Mouse (Mus musculus) adrenal gland, postnatal 25 days (tissue): ENCODE results near the gene Gm8300. TPM values are rescaled to one million over a fixed set of nuclear protein-coding genes. Genes with fewer than 3 reads are reported as not detected.
A peak's percentile ranks its signal among the peaks of the same experiment; 100 is the strongest.
"Not testable (repeated sequence)": the region's sequence is repeated elsewhere in the genome, so short reads cannot be mapped to it uniquely, and the experiment has no call there.

Experiments
- DNase-seq: peaks from one replicate; pipeline ENCODE4 v3.0.0; 2021; ENCODE audit warnings: mixed read lengths
- long read RNA-seq: library from polyadenylated mRNA; stranded (forward); transcript quantifications from one replicate; pipeline ENCODE4 v2.0.0, GENCODE M21; 2021
- total RNA-seq: library from RNA; stranded (reverse); gene quantifications from 2 replicates; pipeline ENCODE4 v1.2.3, GENCODE M21; 2021

Gene Gm8300
- total RNA-seq: not detected in 2 replicates
- long read RNA-seq: 0 reads

DNA sequence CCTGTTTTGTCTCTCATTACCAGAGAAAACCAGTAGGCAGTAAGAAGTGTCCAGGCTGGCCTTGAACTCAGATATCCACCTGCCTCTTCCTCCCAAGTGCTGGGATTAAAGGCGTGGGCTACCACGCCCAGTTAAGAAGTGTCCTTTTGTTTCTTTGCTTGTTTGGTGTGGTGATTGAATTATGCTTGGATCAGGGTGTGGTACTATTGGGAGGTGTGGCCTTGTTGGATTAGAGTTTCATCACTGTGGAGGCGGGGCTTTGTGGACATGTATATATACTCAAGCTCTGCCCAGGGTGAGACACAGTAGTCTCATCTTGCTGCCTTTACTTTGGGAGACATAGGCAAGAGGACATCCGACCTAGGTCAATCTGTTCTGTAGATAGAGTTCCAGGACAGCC is at the start of gene Gm8300:
TSS of gene Gm8300 (plus strand) at position 301 of the 400 bp plus-strand sequence.
- DNase-seq: not testable (repeated sequence)

- no peak for DNase-seq
Measured at GRCm38 (mm10) chr12:87464678-87465297, 49.3 kb upstream of the Gm8300 start.

DNA sequence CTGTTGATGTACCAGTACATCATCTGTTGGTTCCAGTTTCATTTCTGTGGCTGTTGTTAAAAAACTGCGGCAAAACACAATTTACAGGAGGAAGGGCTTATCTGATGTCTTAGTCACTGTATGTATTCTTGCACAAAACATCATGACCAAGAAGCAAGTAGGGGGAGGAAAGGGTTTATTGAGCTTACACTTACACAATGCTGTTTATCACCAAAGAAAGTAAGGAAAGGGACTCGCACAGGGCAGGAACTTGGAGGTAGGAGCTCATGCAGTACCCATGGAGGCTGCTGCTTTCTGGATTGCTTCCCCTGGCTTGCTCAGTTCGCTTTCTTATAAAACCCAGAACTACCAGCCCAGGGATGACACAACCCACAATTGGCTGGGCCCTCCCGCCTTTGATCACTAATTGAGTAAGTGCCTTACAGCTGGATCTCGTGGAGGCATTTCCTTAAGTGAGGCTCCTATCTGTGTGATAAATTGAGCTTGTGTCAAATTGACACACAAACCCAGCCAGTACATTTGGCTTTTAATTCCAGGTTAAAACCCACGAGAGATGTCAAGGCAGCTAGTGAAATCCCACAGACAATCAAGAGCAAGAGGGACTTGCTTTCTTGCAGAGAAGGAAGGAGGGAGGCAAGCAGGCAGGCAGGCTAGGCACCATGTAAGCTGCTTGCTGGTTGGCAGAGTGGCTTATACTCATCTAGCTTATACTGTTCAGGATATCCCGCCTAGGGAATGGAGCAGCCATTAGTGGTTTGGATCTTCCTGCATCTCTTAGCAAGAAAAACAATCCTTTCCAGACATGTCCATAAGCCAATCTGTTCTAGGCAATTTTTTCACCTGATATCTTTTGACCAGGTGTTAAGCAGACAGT is 43.6 kb upstream of the Gm8300 start:
- DNase-seq: no peak

DNA sequence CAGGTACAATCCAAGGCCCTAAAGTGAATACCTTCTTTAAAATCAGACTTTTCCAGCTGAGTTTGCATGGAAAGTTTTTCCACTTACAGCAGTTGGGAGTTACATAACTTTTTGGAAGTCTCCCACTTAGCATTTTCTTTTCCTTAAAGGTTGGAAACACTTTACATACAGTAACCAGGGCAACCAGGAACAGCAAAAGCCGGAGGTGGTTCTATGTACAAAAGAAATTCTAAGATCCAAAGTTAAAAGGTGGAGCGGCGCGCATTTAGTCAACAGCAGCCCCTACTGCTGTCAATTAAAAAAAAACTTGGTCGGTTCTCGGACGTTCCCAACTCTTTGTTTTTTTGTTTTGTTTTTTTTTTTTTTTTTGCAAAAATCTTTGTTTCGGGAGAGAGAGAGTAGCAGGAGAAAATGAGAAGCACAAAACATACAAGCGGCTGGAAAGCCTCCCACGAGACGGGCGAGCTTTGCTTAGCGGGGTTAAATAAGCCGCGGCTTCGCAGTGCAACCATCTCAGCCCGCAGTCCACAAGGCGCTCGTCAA is 42.6 kb upstream of the Gm8300 start:
- no peak for DNase-seq

- DNase-seq: peak; percentile 94
Measured at GRCm38 (mm10) chr12:87471964-87472786, 41.9 kb upstream of the Gm8300 start, which contains the start of gene Snw1. TSS of gene Snw1 (minus strand) at chr12:87472274.

DNA sequence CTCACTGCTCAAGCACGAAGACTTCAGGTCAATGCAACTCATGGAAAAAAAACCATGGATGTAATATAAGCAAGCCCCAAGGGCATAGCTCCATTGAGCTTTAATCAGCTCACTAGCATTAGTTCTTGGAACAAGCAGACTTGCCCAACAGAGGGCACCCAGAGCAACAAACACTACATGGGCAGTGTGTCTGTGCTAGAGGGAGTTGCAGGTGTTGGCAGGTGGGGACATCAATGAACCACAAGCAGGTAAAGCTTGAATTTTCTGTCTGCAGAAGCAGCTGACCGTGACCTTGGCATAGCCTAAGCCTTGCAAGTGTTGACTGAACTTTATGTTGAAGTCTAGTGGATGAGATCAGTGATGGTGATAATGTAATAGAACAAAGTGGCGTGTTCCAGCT is 39.4 kb upstream of the Gm8300 start:
- DNase-seq: no peak

- DNase-seq: not testable (repeated sequence)
Measured at GRCm38 (mm10) chr12:87482482-87482881, 31.6 kb upstream of the Gm8300 start.

GRCm38 (mm10) chr12:87488683-87489082 is 25.4 kb upstream of the Gm8300 start:
- not testable (repeated sequence) for DNase-seq

GRCm38 (mm10) chr12:87494421-87494820 is 19.7 kb upstream of the Gm8300 start, which contains the start of gene Gm5788:
TSS of gene Gm5788 (plus strand) at chr12:87494721.
- not testable (repeated sequence) for DNase-seq

- DNase-seq: not testable (repeated sequence)
Measured at GRCm38 (mm10) chr12:87519616-87520015, 5.5 kb downstream of the Gm8300 start.

GRCm38 (mm10) chr12:87543927-87544326 is 29.8 kb downstream of the Gm8300 start:
- no peak for DNase-seq

- not testable (repeated sequence) for DNase-seq
Measured at GRCm38 (mm10) chr12:87550628-87551027, 36.5 kb downstream of the Gm8300 start.

Other genes starting within 250 kb of the Gm8300 start
- gene Vipas39, start 248.1 kb upstream of the Gm8300 start, total RNA-seq: 36.4 and 36.7 TPM in 2 replicates
- 166 and 209 TPM in 2 replicates for gene Ahsa1, start 247.8 kb upstream of the Gm8300 start, total RNA-seq
- gene Ism2, start 214.6 kb upstream of the Gm8300 start, total RNA-seq: not detected in 2 replicates
- 214 and 293 TPM in 2 replicates for gene Sptlc2, start 126.0 kb upstream of the Gm8300 start, total RNA-seq
- gene Slirp, start 70.4 kb upstream of the Gm8300 start, total RNA-seq: 146 and 153 TPM in 2 replicates
- gene Alkbh1, start 70.3 kb upstream of the Gm8300 start, total RNA-seq: 20.4 and 23.6 TPM in 2 replicates
- gene Snw1, start 42.0 kb upstream of the Gm8300 start, total RNA-seq: 67.9 and 83.8 TPM in 2 replicates
- not detected in 2 replicates for gene Gm5788, start 19.6 kb upstream of the Gm8300 start, total RNA-seq
- gene Oog1, start 88.4 kb downstream of the Gm8300 start, total RNA-seq: not detected in 2 replicates
- gene Gm4027, start 104.6 kb downstream of the Gm8300 start, total RNA-seq: not detected in 2 replicates
- not detected in 2 replicates for gene Gm16381, start 130.3 kb downstream of the Gm8300 start, total RNA-seq